ENCODE assay signal across 9 mouse cellular contexts in genomic region chr14:108912876-108913490, GRCm38 (mm10). TPM values are rescaled to one million over a fixed set of nuclear protein-coding genes. Genes with fewer than 3 reads are reported as not detected.
DNase-seq lines count a peak whose midpoint lies in the region; ATAC-seq lines count a peak whose summit lies in the region.
"Had no signal": no experiment of that assay in that cellular context is flagged by ENCODE, and none has a peak within 500 bp of the region (broad histone marks: within the 10 kb centered on the region; RNA-seq: fewer than 3 reads in every experiment).

No protein-coding gene starts in this region.

- H3K4me3 ChIP-seq in forebrain, embryonic 13.5 days: peak overlapping the region; percentile 74
- H3K4me3 ChIP-seq in limb, embryonic 11.5 days (ENCODE audit: low read depth, low read length): no peak overlapping the region
- H3K4me3 ChIP-seq in stomach, embryonic 14.5 days (ENCODE audit: low read depth, low read length): peak overlapping the region; percentile 31
- H3K4me3 ChIP-seq: liver, embryonic 15.5 days had no signal

- H3K4me1 ChIP-seq in forebrain, embryonic 13.5 days: peaks cover 35% of the 10 kb centered on the region
- no peaks in the 10 kb centered on the region; the same call in 1 of the 2 replicates for H3K4me1 ChIP-seq in limb, embryonic 11.5 days (ENCODE audit: control insufficient read depth, insufficient read depth, low read length)
- H3K4me1 ChIP-seq in stomach, embryonic 14.5 days (ENCODE audit: control insufficient read depth, insufficient read depth, low read length): peaks cover 10% of the 10 kb centered on the region; the same call in 1 of the 2 replicates
- H3K4me1 ChIP-seq: liver, embryonic 15.5 days had no signal

- H3K27me3 ChIP-seq in forebrain, embryonic 13.5 days: no peaks in the 10 kb centered on the region
- H3K27me3 ChIP-seq in limb, embryonic 11.5 days (ENCODE audit: control insufficient read depth, insufficient read depth, low read length): peaks cover 34% of the 10 kb centered on the region
- peaks cover 9% of the 10 kb centered on the region; the same call in 1 of the 2 replicates for H3K27me3 ChIP-seq in stomach, embryonic 14.5 days (ENCODE audit: control insufficient read depth, insufficient read depth, low read length)

- WGBS in forebrain, embryonic 13.5 days: under 1% methylated on average over 21 of the region's 21 CpGs
- 2% methylated on average over 21 of the region's 21 CpGs for WGBS in limb, embryonic 11.5 days
- WGBS in stomach, embryonic 14.5 days: 2% methylated on average over 21 of the region's 21 CpGs

- peak overlapping the region; percentile 79 for H3K9ac ChIP-seq in forebrain, embryonic 13.5 days
- no peak overlapping the region for H3K9ac ChIP-seq in limb, embryonic 11.5 days (ENCODE audit: low read length)
- H3K9ac ChIP-seq in stomach, embryonic 14.5 days (replicated peaks; ENCODE audit: low read depth, low read length): no peak overlapping the region
- H3K9ac ChIP-seq: liver, embryonic 15.5 days had no signal

- H3K27ac ChIP-seq in forebrain, embryonic 13.5 days: peak overlapping the region; percentile 85
- H3K27ac ChIP-seq in limb, embryonic 11.5 days (replicated peaks; ENCODE audit: low read depth, low read length): no peak overlapping the region
- no peak overlapping the region for H3K27ac ChIP-seq in stomach, embryonic 14.5 days (ENCODE audit: low read length)
- H3K27ac ChIP-seq: liver, embryonic 15.5 days had no signal

- ATAC-seq in frontal cortex, adult (ENCODE audit: low TSS enrichment): peak; percentile 2; the same call in 1 of the 2 replicates
- ATAC-seq in forebrain, embryonic 13.5 days: no peak
- ATAC-seq in limb, embryonic 11.5 days (ENCODE audit: insufficient number of reproducible peaks, low FRiP score, low TSS enrichment, low read depth): no peak
- no peak for ATAC-seq in stomach, embryonic 14.5 days (ENCODE audit: insufficient number of reproducible peaks, insufficient read depth, low FRiP score, low read depth)
- ATAC-seq in granulocyte monocyte progenitor cell, adult 5-6 weeks (replicated peaks; ENCODE audit: poor library complexity, severe bottlenecking): no peak

- no peaks in the 10 kb centered on the region for H3K36me3 ChIP-seq in forebrain, embryonic 13.5 days (ENCODE audit: poor library complexity, severe bottlenecking)
- no peaks in the 10 kb centered on the region for H3K36me3 ChIP-seq in limb, embryonic 11.5 days (ENCODE audit: control insufficient read depth, insufficient read depth, low read length)
- no peaks in the 10 kb centered on the region for H3K36me3 ChIP-seq in stomach, embryonic 14.5 days (ENCODE audit: control insufficient read depth, insufficient read depth, low read length)
- H3K36me3 ChIP-seq: liver, embryonic 15.5 days had no signal

- no peaks in the 10 kb centered on the region for H3K9me3 ChIP-seq in forebrain, embryonic 13.5 days (replicated peaks)
- H3K9me3 ChIP-seq in limb, embryonic 11.5 days (ENCODE audit: control insufficient read depth, low read length): no peaks in the 10 kb centered on the region
- no peaks in the 10 kb centered on the region for H3K9me3 ChIP-seq in stomach, embryonic 14.5 days (ENCODE audit: control insufficient read depth, low read depth, low read length)
- H3K9me3 ChIP-seq: liver, embryonic 15.5 days had no signal

- peak overlapping the region; percentile 89 for H3K4me2 ChIP-seq in forebrain, embryonic 13.5 days
- H3K4me2 ChIP-seq in limb, embryonic 11.5 days (ENCODE audit: low read depth, severe bottlenecking): peak overlapping the region; percentile 45; the same call in 1 of the 2 replicates
- H3K4me2 ChIP-seq in stomach, embryonic 14.5 days (replicated peaks; ENCODE audit: low read depth, low read length): peak overlapping the region; percentile 66

- DNase-seq in frontal cortex, postnatal 14 days (ENCODE audit: low spot score in 2 of 2): no peak
- DNase-seq in Muller cell, postnatal 12 days (ENCODE audit: inconsistent ontology term): peak; percentile 13
- peak; percentile 30 for DNase-seq in limb, embryonic 11.5 days (ENCODE audit: low spot score)
- DNase-seq in lung, postnatal 4 days: no peak

RNA-seq across cellular contexts. Expression of gene Slitrk1, which starts 1.0 kb away (rescaled TPM):
- 14.0 and 14.5 TPM in 2 replicates for polyA plus RNA-seq in forebrain, embryonic 13.5 days (2015; fragmentation: Nextera tagmentation; extraction: Ambion mirVana)
- 0.44 and 0.54 TPM in 2 replicates for polyA plus RNA-seq in limb, embryonic 11.5 days (2014; fragmentation: Nextera tagmentation; extraction: Ambion mirVana)
- 1.5 and 2.2 TPM in 2 replicates for polyA plus RNA-seq in stomach, embryonic 14.5 days (2014; fragmentation: Nextera tagmentation; extraction: Ambion mirVana)
- not detected in 2 replicates for total RNA-seq in granulocyte monocyte progenitor cell, adult 5-6 weeks (2014; fragmentation: Nextera tagmentation)
- not detected in 2 replicates for total RNA-seq in granulocyte monocyte progenitor cell, adult 5-6 weeks (2017)

Comparison
In these comparisons a context has a peak if more than half of its experiments do, and no peak if none do; other contexts are left out.
1. DNase-seq: peak in Muller cell, postnatal 12 days (single experiment) and limb, embryonic 11.5 days (single experiment); none in frontal cortex, postnatal 14 days (0 of 2) and lung, postnatal 4 days (0 of 2).
2. Peak in every context shown above with its lines, with median percentiles within 50 percentile points of each other: H3K4me2 ChIP-seq.